Mouse (Mus musculus): ENCODE data around the gene Dlx2.

Dlx2 gene

GRCm38 (mm10) chr2:71546640-71547071 lies at the start of gene Dlx2:
Gene Dlx2 (minus strand): TSS chr2:71546754.
- peak; percentile 31 for DNase-seq (ENCODE audit: low read depth, low spot score)
- no peaks in the 10 kb centered on the region; the same call in 1 of the 2 replicates for H3K27me3 ChIP-seq (ENCODE audit: control insufficient read depth, insufficient read depth, low read length, poor library complexity, severe bottlenecking)
- no peaks in the 10 kb centered on the region for H3K36me3 ChIP-seq (ENCODE audit: control insufficient read depth, insufficient read depth, low read length, poor library complexity, severe bottlenecking)

GRCm38 (mm10) chr2:71594466-71594865 lies 47.9 kb upstream of the Dlx2 start:
- no peak for DNase-seq (ENCODE audit: low read depth, low spot score)
- Histone ChIP-seq H3K36me3 (ENCODE audit: control insufficient read depth, insufficient read depth, low read length, poor library complexity, severe bottlenecking) (no peaks in the 10 kb centered on the region), H3K27me3 (ENCODE audit: control insufficient read depth, insufficient read depth, low read length, poor library complexity, severe bottlenecking) (no peaks in the 10 kb centered on the region)

DNA sequence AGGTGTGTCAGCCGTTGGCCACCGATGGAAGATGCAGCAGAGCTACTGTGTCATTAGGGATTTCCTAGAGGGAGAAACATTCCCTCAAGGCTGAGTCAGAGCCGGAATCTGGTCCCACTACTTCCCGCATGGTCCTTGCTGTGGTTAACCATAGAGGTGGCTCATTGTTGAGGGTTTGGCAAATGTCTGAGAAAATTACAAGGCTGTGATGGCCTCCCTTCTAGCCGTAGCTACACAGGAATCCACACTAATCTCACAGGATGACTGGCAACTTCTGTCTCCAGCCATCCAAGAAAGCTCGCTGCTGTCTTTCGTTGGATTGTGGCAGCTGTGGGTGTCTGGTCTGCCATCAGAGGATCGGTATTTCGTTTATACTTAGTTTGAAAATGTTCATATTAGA lies 42.6 kb upstream of the Dlx2 start:
- DNase-seq (ENCODE audit: low read depth, low spot score): no peak
- Histone ChIP-seq H3K27me3 (ENCODE audit: control insufficient read depth, insufficient read depth, low read length, poor library complexity, severe bottlenecking) (no peaks in the 10 kb centered on the region), H3K36me3 (ENCODE audit: control insufficient read depth, insufficient read depth, low read length, poor library complexity, severe bottlenecking) (no peaks in the 10 kb centered on the region)

- no peak for DNase-seq (ENCODE audit: low read depth, low spot score)
- Histone ChIP-seq H3K27me3 (ENCODE audit: control insufficient read depth, insufficient read depth, low read length, poor library complexity, severe bottlenecking) (no peaks in the 10 kb centered on the region), H3K36me3 (ENCODE audit: control insufficient read depth, insufficient read depth, low read length, poor library complexity, severe bottlenecking) (no peaks in the 10 kb centered on the region)
Observed at GRCm38 (mm10) chr2:71581488-71581887, 34.9 kb upstream of the Dlx2 start.

DNA sequence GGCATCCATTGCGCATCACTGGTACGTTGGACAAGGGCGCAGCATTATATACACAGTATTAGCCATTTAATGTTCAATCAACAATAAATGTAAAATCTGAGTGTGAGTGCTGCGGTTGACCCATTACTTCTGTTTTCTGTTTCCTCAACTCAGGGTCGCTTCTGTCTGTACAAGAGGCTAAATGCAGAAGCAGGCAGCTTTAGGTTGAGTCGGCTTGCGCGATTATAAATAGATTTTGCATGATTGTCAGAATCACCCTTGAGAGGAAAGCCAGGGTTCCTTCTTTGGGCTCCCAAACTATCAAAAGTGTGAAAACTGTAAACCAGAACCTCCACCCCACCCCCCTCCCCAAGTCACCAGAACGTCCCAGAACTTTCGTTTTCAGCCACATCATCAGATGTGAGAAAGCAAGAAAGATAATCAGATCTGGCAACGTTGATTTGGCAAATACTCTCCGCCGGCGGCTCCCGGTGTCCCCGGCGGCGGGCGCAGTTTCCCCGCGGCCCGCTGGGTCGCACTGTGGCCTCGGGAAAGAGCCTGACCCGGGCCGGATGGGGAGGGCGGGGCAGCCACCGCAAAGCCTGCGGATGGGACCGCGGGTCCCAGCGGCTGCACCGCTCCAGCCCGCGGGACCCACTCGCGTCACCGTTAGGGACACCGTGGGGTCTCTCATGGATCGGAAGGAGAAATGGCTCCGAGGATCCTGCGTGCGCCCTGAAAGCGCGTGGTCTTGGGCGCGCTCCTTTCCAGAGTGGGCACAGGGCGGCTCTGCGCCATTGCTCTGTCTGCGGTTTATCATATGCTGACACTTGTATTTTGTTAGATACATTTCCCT lies 34.3 kb upstream of the Dlx2 start:
- Histone ChIP-seq H3K27me3 (ENCODE audit: control insufficient read depth, insufficient read depth, low read length, poor library complexity, severe bottlenecking) (no peaks in the 10 kb centered on the region), H3K36me3 (ENCODE audit: control insufficient read depth, insufficient read depth, low read length, poor library complexity, severe bottlenecking) (no peaks in the 10 kb centered on the region)
- DNase-seq (ENCODE audit: low read depth, low spot score): peak; percentile 54

DNA sequence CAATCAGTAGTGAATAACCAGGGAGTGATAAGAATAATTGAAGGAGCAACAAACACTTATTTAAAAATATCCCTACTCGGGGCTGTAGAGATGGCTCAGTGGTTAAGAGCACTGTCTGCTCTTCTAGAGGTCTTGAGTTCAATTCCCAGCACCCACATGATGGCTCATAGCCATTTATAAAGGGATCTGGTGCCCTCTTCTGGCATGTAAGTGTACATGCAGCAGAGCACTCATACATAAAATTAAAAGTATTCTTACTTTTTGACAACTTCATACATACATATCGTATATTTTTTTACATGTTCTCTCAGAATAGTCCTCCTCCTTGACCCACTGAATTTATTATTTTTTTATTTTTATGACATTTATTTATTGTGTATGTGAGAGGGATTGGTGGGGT lies 30.5 kb upstream of the Dlx2 start:
- Histone ChIP-seq H3K27me3 (ENCODE audit: control insufficient read depth, insufficient read depth, low read length, poor library complexity, severe bottlenecking) (no peaks in the 10 kb centered on the region), H3K36me3 (ENCODE audit: control insufficient read depth, insufficient read depth, low read length, poor library complexity, severe bottlenecking) (no peaks in the 10 kb centered on the region)
- DNase-seq (ENCODE audit: low read depth, low spot score): no peak

DNA sequence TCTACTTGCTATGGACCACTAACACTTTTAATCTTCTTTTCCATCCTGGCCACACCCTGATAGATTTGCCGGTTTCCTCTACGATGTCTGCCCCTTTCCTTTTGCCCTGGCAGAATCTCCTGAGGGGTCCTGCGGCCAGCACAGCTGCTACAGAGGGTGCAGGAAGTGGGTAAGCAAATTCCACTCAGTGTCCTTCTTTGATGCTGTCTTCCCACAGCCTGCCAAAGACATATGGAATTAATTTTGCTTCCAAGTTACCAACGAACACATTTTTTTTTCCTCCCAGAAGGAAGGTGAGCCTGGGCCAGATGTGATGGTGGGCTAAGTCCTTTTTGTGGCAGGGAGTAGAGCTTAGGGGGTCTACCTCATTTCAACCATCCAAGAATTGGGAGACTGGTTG lies 27.2 kb upstream of the Dlx2 start:
- no peak for DNase-seq (ENCODE audit: low read depth, low spot score)
- Histone ChIP-seq H3K36me3 (ENCODE audit: control insufficient read depth, insufficient read depth, low read length, poor library complexity, severe bottlenecking) (no peaks in the 10 kb centered on the region), H3K27me3 (ENCODE audit: control insufficient read depth, insufficient read depth, low read length, poor library complexity, severe bottlenecking) (no peaks in the 10 kb centered on the region)

- no peaks in the 10 kb centered on the region for H3K36me3 ChIP-seq (ENCODE audit: control insufficient read depth, insufficient read depth, low read length, poor library complexity, severe bottlenecking)
- H3K27me3 ChIP-seq (ENCODE audit: control insufficient read depth, insufficient read depth, low read length, poor library complexity, severe bottlenecking): no peaks in the 10 kb centered on the region; the same call in 1 of the 2 replicates
- no peak for DNase-seq (ENCODE audit: low read depth, low spot score)
Observed at GRCm38 (mm10) chr2:71566466-71566865, 19.9 kb upstream of the Dlx2 start.

DNA sequence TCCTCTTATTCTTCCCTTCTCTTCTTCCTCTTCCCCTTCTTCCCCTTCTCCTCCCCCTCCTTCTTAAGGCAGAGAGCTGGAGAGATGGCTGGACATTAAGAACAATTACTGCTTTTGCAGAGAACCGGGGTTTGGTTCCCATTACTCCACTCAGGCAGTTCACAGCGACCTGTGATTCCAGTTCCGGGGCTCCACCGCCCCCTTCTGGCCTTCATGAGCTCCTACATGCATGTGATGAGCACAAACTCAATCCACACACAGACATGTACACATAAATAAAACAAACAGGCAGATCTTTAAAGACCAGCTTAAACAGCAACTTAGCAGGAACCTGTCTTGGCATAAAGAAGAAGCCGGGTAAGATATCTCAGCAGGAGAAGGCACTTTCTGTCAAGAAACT lies 9.5 kb upstream of the Dlx2 start:
- no peaks in the 10 kb centered on the region for H3K36me3 ChIP-seq (ENCODE audit: control insufficient read depth, insufficient read depth, low read length, poor library complexity, severe bottlenecking)
- no peaks in the 10 kb centered on the region for H3K27me3 ChIP-seq (ENCODE audit: control insufficient read depth, insufficient read depth, low read length, poor library complexity, severe bottlenecking)
- no peak for DNase-seq (ENCODE audit: low read depth, low spot score)

DNA sequence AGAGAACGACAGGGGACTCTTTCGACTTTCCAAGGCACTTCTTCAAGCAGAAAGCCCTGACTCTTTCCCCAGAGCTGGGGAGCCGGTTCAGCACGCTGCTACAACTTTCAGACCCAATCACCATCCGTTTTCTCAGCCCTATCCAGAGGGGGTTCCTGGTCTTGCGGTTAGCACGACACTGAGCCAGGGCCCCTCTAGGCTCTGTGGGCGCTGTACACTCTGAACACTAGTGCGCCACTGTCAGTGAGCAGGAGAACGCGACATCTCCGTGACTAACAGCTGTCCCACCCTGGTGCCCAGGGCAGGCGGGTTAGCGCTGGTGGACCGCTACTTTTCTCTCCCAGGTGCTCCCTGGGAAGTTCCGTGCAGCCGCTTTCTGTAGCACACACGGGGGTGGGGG lies 5.2 kb upstream of the Dlx2 start:
- Histone ChIP-seq H3K36me3 (ENCODE audit: control insufficient read depth, insufficient read depth, low read length, poor library complexity, severe bottlenecking) (no peaks in the 10 kb centered on the region), H3K27me3 (ENCODE audit: control insufficient read depth, insufficient read depth, low read length, poor library complexity, severe bottlenecking) (no peaks in the 10 kb centered on the region)
- no peak for DNase-seq (ENCODE audit: low read depth, low spot score)

- Histone ChIP-seq H3K36me3 (ENCODE audit: control insufficient read depth, insufficient read depth, low read length, poor library complexity, severe bottlenecking) (no peaks in the 10 kb centered on the region), H3K27me3 (ENCODE audit: control insufficient read depth, insufficient read depth, low read length, poor library complexity, severe bottlenecking) (no peaks in the 10 kb centered on the region; the same call in 1 of the 2 replicates)
- no peak for DNase-seq (ENCODE audit: low read depth, low spot score)
Observed at GRCm38 (mm10) chr2:71550330-71550729, 3.8 kb upstream of the Dlx2 start.

- DNase-seq (ENCODE audit: low read depth, low spot score): peak; percentile 83
- Histone ChIP-seq H3K36me3 (ENCODE audit: control insufficient read depth, insufficient read depth, low read length, poor library complexity, severe bottlenecking) (no peaks in the 10 kb centered on the region), H3K27me3 (ENCODE audit: control insufficient read depth, insufficient read depth, low read length, poor library complexity, severe bottlenecking) (no peaks in the 10 kb centered on the region; the same call in 1 of the 2 replicates)
Observed at GRCm38 (mm10) chr2:71547829-71548228, 1.3 kb upstream of the Dlx2 start.

GRCm38 (mm10) chr2:71545882-71546639 lies 493 bp downstream of the Dlx2 start:
- Histone ChIP-seq H3K27me3 (ENCODE audit: control insufficient read depth, insufficient read depth, low read length, poor library complexity, severe bottlenecking) (no peaks in the 10 kb centered on the region; the same call in 1 of the 2 replicates), H3K36me3 (ENCODE audit: control insufficient read depth, insufficient read depth, low read length, poor library complexity, severe bottlenecking) (no peaks in the 10 kb centered on the region)
- DNase-seq (ENCODE audit: low read depth, low spot score): peak; percentile 47

- H3K27me3 ChIP-seq (ENCODE audit: control insufficient read depth, insufficient read depth, low read length, poor library complexity, severe bottlenecking): no peaks in the 10 kb centered on the region; the same call in 1 of the 2 replicates
- H3K36me3 ChIP-seq (ENCODE audit: control insufficient read depth, insufficient read depth, low read length, poor library complexity, severe bottlenecking): no peaks in the 10 kb centered on the region
- peak; percentile 39 for DNase-seq (ENCODE audit: low read depth, low spot score)
Observed at GRCm38 (mm10) chr2:71545401-71545881, 1.1 kb downstream of the Dlx2 start.

All from splenic B cell, adult 2 months (primary cell).